Mouse (Mus musculus) forebrain, postnatal 0 days (tissue): ENCODE data around the gene Apc2. TPM values are rescaled to one million over a fixed set of nuclear protein-coding genes. Genes with fewer than 3 reads are reported as not detected.

Source experiments
- ATAC-seq: fragments of 200-750 bp; cut with Nextera tagmentation; 2 replicates; pipeline ENCODE4 v1.8.0; 2017; ENCODE audit warnings: mild to moderate bottlenecking, moderate library complexity
- DNase-seq: peaks from one replicate; pipeline ENCODE4 v3.0.0-alpha.2; 2015
- H3K27ac ChIP-seq: fragments of 300-500 bp; sonication (generic); 2 replicates; pipeline ENCODE4 v1.5.1; 2014; ENCODE audit warnings: low read depth, mild to moderate bottlenecking, antibody characterized with exemption, low read length, moderate library complexity, mixed read lengths
- H3K27me3 ChIP-seq: fragments of 300-500 bp; sonication (generic); 2 replicates; pipeline ENCODE4 v1.6.1; 2014; ENCODE audit warnings: mild to moderate bottlenecking, low read length, mixed read lengths; ENCODE audit not compliant: insufficient read depth
- H3K36me3 ChIP-seq: fragments of 300-500 bp; sonication (generic); 2 replicates; pipeline ENCODE4 v1.6.1; 2014; ENCODE audit warnings: mild to moderate bottlenecking, moderate library complexity; ENCODE audit not compliant: insufficient read depth
- H3K4me1 ChIP-seq: fragments of 300-500 bp; sonication (generic); 2 replicates; pipeline ENCODE4 v1.6.1; 2014; ENCODE audit warnings: antibody characterized with exemption; ENCODE audit not compliant: insufficient read depth
- H3K4me2 ChIP-seq: fragments of 300-500 bp; sonication (generic); 2 replicates; pipeline ENCODE4 v1.6.1; 2014; ENCODE audit warnings: low read depth, mild to moderate bottlenecking, moderate library complexity
- H3K4me3 ChIP-seq: fragments of 300-500 bp; sonication (generic); 2 replicates; pipeline ENCODE4 v1.5.1; 2014; ENCODE audit warnings: low read depth, low read length, mixed read lengths
- H3K9ac ChIP-seq: fragments of 300-500 bp; sonication (generic); 2 replicates; pipeline ENCODE4 v1.6.1; 2014; ENCODE audit warnings: mild to moderate bottlenecking
- H3K9me3 ChIP-seq: fragments of 300-500 bp; sonication (generic); 2 replicates; pipeline ENCODE4 v1.6.1; 2016; ENCODE audit warnings: low read length
- CTCF ChIP-seq: sonication (generic); IDR thresholded peaks from 2 replicates; pipeline ENCODE4 v1.5.1; 2016; ENCODE audit warnings: antibody characterized with exemption, control low read depth, low read depth
- WGBS: fragments of 180-500 bp; shearing (Covaris S2); extraction: QIAGEN DNeasy Blood & Tissue Kit; methylation state at CpG from one replicate; pipeline ENCODE4 v1.1.7; 2014; 5-methylcytosine and 5-hydroxymethylcytosine counted together
- polyA plus RNA-seq: library from polyadenylated mRNA; unstranded; fragments of >200 nt; fragmentation: Nextera tagmentation; extraction: Ambion mirVana; gene quantifications from 2 replicates; pipeline ENCODE4 v1.2.1, GENCODE M21; 2015
- total RNA-seq: library from RNA; depleted of rRNA; stranded (reverse); fragments of >200 nt; gene quantifications from 2 replicates; pipeline ENCODE4 v1.2.3, GENCODE M21; 2014

The Apc2 gene
- total and polyA plus RNA-seq, 2 experiments from 2014 or later: 112 to 328 TPM

DNA sequence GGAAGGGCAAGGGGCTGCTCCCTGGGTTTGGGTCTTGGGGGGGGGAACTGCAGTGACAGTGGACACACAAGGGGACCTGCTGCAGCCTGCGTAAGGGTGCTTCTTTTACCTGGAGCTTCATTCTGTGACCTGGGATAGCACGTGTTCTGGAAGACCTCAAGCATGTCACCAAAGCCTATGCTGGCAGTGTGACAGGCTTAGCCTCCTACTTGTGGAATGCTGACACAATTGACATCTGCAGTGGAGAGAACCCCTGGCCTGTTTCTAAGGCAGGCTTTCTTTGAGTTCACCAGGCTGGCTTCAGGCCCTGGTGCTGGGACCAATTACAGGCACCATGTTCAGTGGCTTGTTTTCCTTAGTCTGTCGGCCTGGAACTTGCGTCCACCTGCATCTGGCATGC lies 1.5 kb upstream of the Apc2 start:
- Histone ChIP-seq H3K4me2 (no peak overlapping the region), H3K36me3 (peaks cover 15% of the 10 kb centered on the region), H3K27ac (no peak overlapping the region), H3K9me3 (no peaks in the 10 kb centered on the region), H3K9ac (no peak overlapping the region), H3K4me3 (no peak overlapping the region), H3K4me1 (peaks cover 32% of the 10 kb centered on the region), H3K27me3 (no peaks in the 10 kb centered on the region)
- DNase-seq (no peak), ATAC-seq (no peak)
- WGBS: 68% methylated on average over 4 of the region's 4 CpGs
- no peak for TF ChIP-seq CTCF

DNA sequence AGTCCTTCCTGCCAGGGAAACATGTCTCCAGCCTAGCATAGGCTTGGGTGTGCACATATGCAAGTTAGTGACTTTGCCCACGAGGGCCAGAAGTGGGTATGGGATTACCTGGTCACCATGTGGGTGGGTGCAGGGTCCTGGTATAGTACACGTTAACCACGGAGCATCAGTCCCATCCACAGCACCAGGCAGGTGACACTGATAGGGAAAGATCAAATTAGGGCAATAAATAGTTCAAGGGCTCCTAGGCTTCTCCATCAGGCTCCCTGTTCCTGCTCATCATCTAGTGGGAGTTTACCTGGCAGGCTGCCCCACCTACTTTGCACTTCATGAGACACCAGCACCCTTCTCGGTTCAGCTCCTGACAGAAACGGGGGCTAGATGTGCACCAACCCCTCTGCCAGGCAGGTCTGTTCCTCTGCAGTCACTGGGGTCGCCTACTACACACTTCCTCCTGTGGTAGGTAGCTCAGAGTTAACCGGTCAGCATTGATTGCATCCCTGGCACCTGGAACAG lies 931 bp upstream of the Apc2 start:
- ATAC-seq: no peak
- TF ChIP-seq CTCF: no peak
- Histone ChIP-seq H3K9ac (peak overlapping the region; percentile 33; the same call in 1 of the 2 replicates), H3K4me1 (peaks cover 32% of the 10 kb centered on the region), H3K27ac (peak overlapping the region; percentile 99), H3K36me3 (peaks cover 15% of the 10 kb centered on the region), H3K4me2 (no peak overlapping the region; the same call in 1 of the 2 replicates), H3K27me3 (no peaks in the 10 kb centered on the region), H3K4me3 (no peak overlapping the region), H3K9me3 (no peaks in the 10 kb centered on the region)
- DNase-seq: no peak
- 42% methylated on average over 7 of the region's 7 CpGs for WGBS

DNA sequence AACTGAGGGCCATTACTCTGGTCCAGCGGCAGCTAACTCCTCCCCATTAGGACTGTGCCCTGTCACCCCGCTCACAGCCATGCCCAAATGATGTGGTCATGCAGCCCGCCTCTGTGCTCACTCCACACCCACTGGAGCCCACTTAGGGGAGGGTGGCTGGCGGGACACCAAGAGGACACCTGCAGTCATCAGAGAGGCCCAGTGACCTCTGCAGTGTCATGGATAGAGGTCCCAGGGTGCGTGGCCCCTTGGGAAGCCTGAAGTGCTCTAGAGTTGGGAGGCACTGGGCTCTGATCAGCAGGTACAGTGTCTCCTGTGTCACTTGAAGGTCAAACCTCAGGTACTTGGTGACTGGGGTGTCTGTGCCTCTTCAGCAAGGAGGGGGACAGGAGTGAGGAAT lies 1.0 kb downstream of the Apc2 start:
- H3K4me1 ChIP-seq: peaks cover 40% of the 10 kb centered on the region

DNA sequence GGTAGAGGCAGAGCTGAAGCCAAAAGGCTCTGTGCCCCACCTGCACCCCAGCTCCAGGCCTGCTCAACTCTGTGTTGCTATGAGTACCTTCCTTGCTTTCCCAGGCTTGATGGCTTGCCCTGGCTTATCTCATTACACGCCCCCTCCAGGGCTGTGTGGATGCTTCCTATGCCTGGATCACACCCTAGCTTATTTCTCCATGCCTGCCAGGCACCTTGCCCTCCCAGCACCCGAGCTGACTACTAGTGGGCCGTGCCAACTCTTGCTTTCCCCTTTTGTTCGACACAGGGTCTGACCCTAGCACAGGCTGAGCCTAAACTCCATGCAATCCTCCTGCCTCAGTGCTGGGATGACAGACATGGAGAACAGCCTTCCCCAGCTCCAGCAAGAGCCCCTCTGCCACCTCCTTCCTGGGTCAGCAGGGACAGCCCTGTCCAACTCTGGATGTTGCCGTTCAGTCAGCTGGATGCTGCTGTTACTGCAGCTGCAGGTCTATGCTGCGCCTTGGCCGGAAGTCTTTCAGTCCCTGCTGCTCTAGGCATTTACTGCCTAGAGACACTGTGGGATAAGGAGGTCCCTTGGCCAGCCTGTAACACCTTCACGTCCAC lies 1.9 kb downstream of the Apc2 start:
- H3K9me3 ChIP-seq: no peaks in the 10 kb centered on the region
- no peak for ATAC-seq
- H3K4me2 ChIP-seq: peak overlapping the region; percentile 89
- peaks cover 46% of the 10 kb centered on the region for H3K4me1 ChIP-seq
- no peak for TF ChIP-seq CTCF
- no peak for DNase-seq
- WGBS: 79% methylated on average over 8 of the region's 8 CpGs
- no peak overlapping the region for H3K4me3 ChIP-seq
- H3K36me3 ChIP-seq: peaks cover 22% of the 10 kb centered on the region
- no peaks in the 10 kb centered on the region for H3K27me3 ChIP-seq
- H3K9ac ChIP-seq: peak overlapping the region; percentile 73
- H3K27ac ChIP-seq: peak overlapping the region; percentile 99; the same call in 1 of the 2 replicates

More for the DNA sequence above, 1.0 kb downstream of the Apc2 start:
- 77% methylated on average over 5 of the region's 5 CpGs for WGBS
- ATAC-seq (no peak), DNase-seq (no peak)
- peak overlapping the region; percentile 73 for H3K9ac ChIP-seq
- H3K4me2 ChIP-seq: peak overlapping the region; percentile 78
- TF ChIP-seq CTCF: no peak
- peaks cover 15% of the 10 kb centered on the region for H3K36me3 ChIP-seq
- H3K9me3 ChIP-seq: no peaks in the 10 kb centered on the region
- no peaks in the 10 kb centered on the region for H3K27me3 ChIP-seq
- peak overlapping the region; percentile 47 for H3K4me3 ChIP-seq
- H3K27ac ChIP-seq: peak overlapping the region; percentile 99

DNA sequence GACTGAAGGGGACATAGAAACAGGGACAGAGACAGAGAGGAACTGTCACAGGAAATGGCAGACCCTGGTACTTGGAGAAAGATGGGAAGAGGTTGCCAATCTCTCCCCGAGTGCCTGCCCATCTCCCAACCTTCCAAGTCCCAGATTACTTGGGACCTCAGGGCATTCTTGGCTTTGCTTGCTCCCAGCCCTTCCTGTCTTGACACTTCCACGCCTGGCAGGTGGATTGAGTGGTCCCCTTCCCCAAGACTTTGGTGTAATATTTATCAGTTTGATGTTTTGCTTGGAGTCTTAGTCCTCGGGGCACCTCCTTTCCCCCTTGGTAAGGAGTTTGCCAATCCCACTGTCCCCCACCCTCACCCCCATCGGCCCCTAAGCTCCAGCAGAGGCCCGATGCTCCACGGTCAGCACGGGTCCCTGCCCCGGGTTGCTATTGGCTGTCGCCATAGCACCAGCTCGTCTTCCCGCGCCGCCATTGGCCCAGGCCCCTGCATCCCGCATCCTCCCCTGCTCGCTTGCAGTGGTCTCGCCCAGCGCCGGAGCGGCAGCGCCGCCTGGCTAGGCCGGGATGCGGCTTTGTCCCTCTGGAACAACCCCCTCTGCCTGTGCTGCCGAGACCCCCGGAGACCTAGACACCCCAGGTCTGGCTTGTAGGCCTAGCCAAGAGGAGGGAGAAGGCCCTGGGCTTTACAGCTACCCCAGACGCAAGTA lies 2.9 kb downstream of the Apc2 start:
- Histone ChIP-seq H3K9me3 (no peaks in the 10 kb centered on the region), H3K4me3 (peak overlapping the region; percentile 68), H3K27me3 (no peaks in the 10 kb centered on the region), H3K9ac (peak overlapping the region; percentile 99), H3K4me1 (peaks cover 44% of the 10 kb centered on the region), H3K36me3 (peaks cover 30% of the 10 kb centered on the region), H3K4me2 (peak overlapping the region; percentile 89), H3K27ac (peak overlapping the region; percentile 99)
- ATAC-seq (peak; percentile 84), DNase-seq (peak; percentile 96)
- TF ChIP-seq CTCF: peak; percentile 63
- 2% methylated on average over 26 of the region's 26 CpGs for WGBS

DNA sequence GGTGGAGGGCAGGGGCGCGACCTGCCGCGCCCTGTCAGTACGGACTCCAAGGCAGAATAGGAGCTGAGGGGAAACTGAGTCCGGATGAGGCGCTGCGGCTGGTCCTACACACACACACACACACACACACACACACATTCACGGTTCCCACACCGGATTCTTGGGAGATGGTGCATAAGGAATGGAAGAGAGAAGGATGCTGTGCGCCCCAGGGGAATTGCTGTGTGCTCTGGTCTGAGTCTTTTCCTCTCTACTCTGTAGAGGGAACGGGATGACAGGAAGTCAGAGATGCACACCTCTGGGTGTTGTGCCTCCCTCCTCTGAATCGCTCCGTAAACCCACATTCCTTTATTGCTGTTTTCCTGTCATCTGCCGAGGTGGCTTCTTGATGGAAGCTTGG lies 3.5 kb downstream of the Apc2 start:
- Histone ChIP-seq H3K9me3 (no peaks in the 10 kb centered on the region), H3K4me3 (peak overlapping the region; percentile 68), H3K27ac (peak overlapping the region; percentile 99), H3K9ac (peak overlapping the region; percentile 99), H3K27me3 (no peaks in the 10 kb centered on the region), H3K4me2 (peak overlapping the region; percentile 89), H3K4me1 (peaks cover 44% of the 10 kb centered on the region), H3K36me3 (peaks cover 30% of the 10 kb centered on the region)
- no peak for TF ChIP-seq CTCF
- DNase-seq (peak; percentile 73), ATAC-seq (peak; percentile 11; the same call in 1 of the 2 replicates)
- WGBS: 2% methylated on average over 15 of the region's 15 CpGs

DNA sequence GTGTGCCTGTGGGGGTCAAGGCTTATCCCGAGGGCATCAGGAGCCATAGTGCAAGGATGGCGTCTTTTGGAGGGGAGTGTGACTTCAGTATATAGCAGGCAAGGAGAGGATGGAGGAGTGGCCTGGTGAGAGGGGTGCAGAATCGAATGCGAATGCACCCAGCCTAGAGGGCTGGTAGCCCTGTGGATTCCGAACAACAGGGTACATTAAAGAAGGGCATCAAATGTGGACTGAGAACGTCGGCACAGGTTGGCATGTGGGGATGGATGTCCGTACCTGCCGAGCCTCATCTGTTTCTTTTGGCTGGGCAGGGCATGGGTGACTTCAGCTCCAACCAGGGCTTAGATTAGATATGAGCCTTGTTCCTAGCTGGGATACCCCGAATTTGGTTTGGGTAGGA lies 4.0 kb downstream of the Apc2 start:
- Histone ChIP-seq H3K4me1 (peaks cover 44% of the 10 kb centered on the region), H3K9ac (peak overlapping the region; percentile 99), H3K4me2 (peak overlapping the region; percentile 89), H3K4me3 (peak overlapping the region; percentile 68), H3K9me3 (no peaks in the 10 kb centered on the region), H3K27me3 (no peaks in the 10 kb centered on the region), H3K36me3 (peaks cover 30% of the 10 kb centered on the region), H3K27ac (peak overlapping the region; percentile 99)
- no peak; the same call in 1 of the 2 replicates for TF ChIP-seq CTCF
- 31% methylated on average over 10 of the region's 10 CpGs for WGBS
- DNase-seq: peak; percentile 48
- no peak for ATAC-seq
